Mouse (Mus musculus): ENCODE measurements around the gene 4930544D05Rik. TPM values are rescaled to one million over a fixed set of nuclear protein-coding genes. Genes with fewer than 3 reads are reported as not detected.
"Not testable (repeated sequence)": the region's sequence is repeated elsewhere in the genome, so short reads cannot be mapped to it uniquely, and the experiment has no call there.

4930544D05Rik gene
- polyA plus RNA-seq (2015; fragmentation: Nextera tagmentation; extraction: Ambion mirVana) = not detected in 2 replicates

GRCm38 (mm10) chr11:70615516-70616093 lies at the start of gene 4930544D05Rik:
TSS of gene 4930544D05Rik (plus strand) at chr11:70615848.
- Histone ChIP-seq H3K4me3 (peak within 1 kb of the TSS; percentile 42), H3K27me3 (peaks cover 8% of the 10 kb centered on the region), H3K9ac (peak within 1 kb of the TSS; percentile 64), H3K9me3 (no peaks in the 10 kb centered on the region), H3K4me2 (replicated peaks) (peak within 1 kb of the TSS; percentile 70), H3K4me1 (peaks cover 17% of the 10 kb centered on the region), H3K27ac (no peak within 1 kb of the TSS), H3K36me3 (peaks cover 27% of the 10 kb centered on the region)
- 15% methylated on average over 21 of the region's 21 CpGs for WGBS
- peak; percentile 37; the same call in 1 of the 2 replicates for ATAC-seq (ENCODE audit: low FRiP score, low read depth)

GRCm38 (mm10) chr11:70566586-70566985 lies 49.1 kb upstream of the 4930544D05Rik start:
- WGBS = 45% methylated on average over 7 of the region's 7 CpGs
- H3K27me3 ChIP-seq = no peaks in the 10 kb centered on the region
- 0 out of 2 replicates have a peak overlapping the region, but pooled peaks have one; percentile 8 for H3K9ac ChIP-seq
- H3K4me1 ChIP-seq = peaks cover 42% of the 10 kb centered on the region
- no peak for ATAC-seq (ENCODE audit: low FRiP score, low read depth)
- peaks cover 16% of the 10 kb centered on the region for H3K36me3 ChIP-seq
- no peaks in the 10 kb centered on the region for H3K9me3 ChIP-seq
- H3K4me2 ChIP-seq (replicated peaks) = peak overlapping the region; percentile 19
- H3K4me3 ChIP-seq = peak overlapping the region; percentile 5; the same call in 1 of the 2 replicates
- no peak overlapping the region for H3K27ac ChIP-seq

GRCm38 (mm10) chr11:70570614-70571013 lies 45.0 kb upstream of the 4930544D05Rik start:
- H3K9me3 ChIP-seq; H3K4me2 ChIP-seq (replicated peaks); H3K4me3 ChIP-seq; H3K27ac ChIP-seq; H3K27me3 ChIP-seq; H3K9ac ChIP-seq; ATAC-seq (ENCODE audit: low FRiP score, low read depth): not testable (repeated sequence)
- WGBS = 95% methylated on average over 1 of the region's 1 CpGs
- H3K4me1 ChIP-seq = peaks cover 44% of the 10 kb centered on the region
- peaks cover 16% of the 10 kb centered on the region for H3K36me3 ChIP-seq

GRCm38 (mm10) chr11:70571641-70572040 lies 44.0 kb upstream of the 4930544D05Rik start:
- Histone ChIP-seq H3K27ac (no peak overlapping the region), H3K27me3 (no peaks in the 10 kb centered on the region), H3K9ac (no peak overlapping the region), H3K36me3 (peaks cover 15% of the 10 kb centered on the region), H3K4me3 (no peak overlapping the region), H3K9me3 (no peaks in the 10 kb centered on the region), H3K4me1 (peaks cover 39% of the 10 kb centered on the region), H3K4me2 (replicated peaks) (no peak overlapping the region)
- ATAC-seq (ENCODE audit: low FRiP score, low read depth) = no peak
- 85% methylated on average over 1 of the region's 1 CpGs for WGBS

GRCm38 (mm10) chr11:70572348-70572902 lies 43.2 kb upstream of the 4930544D05Rik start:
- ATAC-seq (ENCODE audit: low FRiP score, low read depth) = no peak
- WGBS = 50% methylated on average over 5 of the region's 5 CpGs
- Histone ChIP-seq H3K4me1 (peaks cover 42% of the 10 kb centered on the region), H3K27ac (no peak overlapping the region), H3K4me2 (replicated peaks) (no peak overlapping the region), H3K27me3 (no peaks in the 10 kb centered on the region), H3K9me3 (no peaks in the 10 kb centered on the region), H3K36me3 (peaks cover 10% of the 10 kb centered on the region), H3K4me3 (no peak overlapping the region), H3K9ac (no peak overlapping the region)

- Histone ChIP-seq H3K36me3 (no peaks in the 10 kb centered on the region), H3K27ac (no peak overlapping the region), H3K4me1 (peaks cover 57% of the 10 kb centered on the region), H3K9ac (0 out of 2 replicates have a peak overlapping the region, but pooled peaks have one; percentile 31), H3K27me3 (no peaks in the 10 kb centered on the region), H3K9me3 (no peaks in the 10 kb centered on the region), H3K4me2 (replicated peaks) (no peak overlapping the region), H3K4me3 (no peak overlapping the region)
- WGBS = 74% methylated on average over 6 of the region's 6 CpGs
- no peak for ATAC-seq (ENCODE audit: low FRiP score, low read depth)
These were observed 41.8 kb upstream of the 4930544D05Rik start for GRCm38 (mm10) chr11:70573872-70574271.

GRCm38 (mm10) chr11:70577201-70577600 lies 38.4 kb upstream of the 4930544D05Rik start:
- Histone ChIP-seq H3K9me3 (no peaks in the 10 kb centered on the region), H3K36me3 (no peaks in the 10 kb centered on the region), H3K4me2 (replicated peaks) (no peak overlapping the region), H3K27ac (no peak overlapping the region; the same call in 1 of the 2 replicates), H3K9ac (no peak overlapping the region), H3K27me3 (no peaks in the 10 kb centered on the region), H3K4me3 (no peak overlapping the region), H3K4me1 (peaks cover 74% of the 10 kb centered on the region)
- WGBS = 78% methylated on average over 3 of the region's 3 CpGs
- ATAC-seq (ENCODE audit: low FRiP score, low read depth) = no peak

GRCm38 (mm10) chr11:70578962-70579361 lies 36.7 kb upstream of the 4930544D05Rik start:
- Histone ChIP-seq H3K27me3 (no peaks in the 10 kb centered on the region), H3K9ac (no peak overlapping the region), H3K36me3 (no peaks in the 10 kb centered on the region), H3K9me3 (no peaks in the 10 kb centered on the region), H3K4me2 (replicated peaks) (no peak overlapping the region), H3K4me1 (peaks cover 74% of the 10 kb centered on the region), H3K4me3 (no peak overlapping the region), H3K27ac (no peak overlapping the region)
- WGBS = 86% methylated on average over 6 of the region's 6 CpGs
- no peak for ATAC-seq (ENCODE audit: low FRiP score, low read depth)

- peaks cover 80% of the 10 kb centered on the region for H3K4me1 ChIP-seq
- no peaks in the 10 kb centered on the region for H3K27me3 ChIP-seq
- H3K4me2 ChIP-seq (replicated peaks) = no peak overlapping the region
- no peaks in the 10 kb centered on the region for H3K9me3 ChIP-seq
- no peak for ATAC-seq (ENCODE audit: low FRiP score, low read depth)
- no peak overlapping the region for H3K4me3 ChIP-seq
- H3K27ac ChIP-seq = no peak overlapping the region
- H3K36me3 ChIP-seq = no peaks in the 10 kb centered on the region
- 80% methylated on average over 9 of the region's 9 CpGs for WGBS
- H3K9ac ChIP-seq = peak overlapping the region; percentile 2; the same call in 1 of the 2 replicates
These were observed 35.8 kb upstream of the 4930544D05Rik start for GRCm38 (mm10) chr11:70579710-70580357.

GRCm38 (mm10) chr11:70580358-70580720 lies 35.3 kb upstream of the 4930544D05Rik start:
- H3K27me3 ChIP-seq = no peaks in the 10 kb centered on the region
- H3K4me3 ChIP-seq = no peak overlapping the region
- ATAC-seq (ENCODE audit: low FRiP score, low read depth) = no peak
- H3K4me1 ChIP-seq = peaks cover 85% of the 10 kb centered on the region
- H3K27ac ChIP-seq = no peak overlapping the region
- 55% methylated on average over 5 of the region's 5 CpGs for WGBS
- no peaks in the 10 kb centered on the region for H3K36me3 ChIP-seq
- no peak overlapping the region for H3K4me2 ChIP-seq (replicated peaks)
- no peak overlapping the region for H3K9ac ChIP-seq
- no peaks in the 10 kb centered on the region for H3K9me3 ChIP-seq

GRCm38 (mm10) chr11:70580921-70581320 lies 34.7 kb upstream of the 4930544D05Rik start:
- peaks cover 91% of the 10 kb centered on the region for H3K4me1 ChIP-seq
- ATAC-seq (ENCODE audit: low FRiP score, low read depth) = no peak
- no peaks in the 10 kb centered on the region for H3K27me3 ChIP-seq
- no peak overlapping the region for H3K27ac ChIP-seq
- H3K36me3 ChIP-seq = no peaks in the 10 kb centered on the region
- H3K4me2 ChIP-seq (replicated peaks) = no peak overlapping the region
- no peak overlapping the region for H3K9ac ChIP-seq
- WGBS = 84% methylated on average over 3 of the region's 3 CpGs
- no peaks in the 10 kb centered on the region for H3K9me3 ChIP-seq
- H3K4me3 ChIP-seq = no peak overlapping the region

GRCm38 (mm10) chr11:70582196-70582595 lies 33.5 kb upstream of the 4930544D05Rik start:
- Histone ChIP-seq H3K4me2 (replicated peaks) (no peak overlapping the region), H3K4me1 (peaks cover 88% of the 10 kb centered on the region), H3K36me3 (no peaks in the 10 kb centered on the region), H3K27me3 (no peaks in the 10 kb centered on the region), H3K9ac (no peak overlapping the region), H3K9me3 (no peaks in the 10 kb centered on the region), H3K4me3 (no peak overlapping the region), H3K27ac (no peak overlapping the region)
- ATAC-seq (ENCODE audit: low FRiP score, low read depth) = no peak
- WGBS = 50% methylated on average over 3 of the region's 3 CpGs
